Mouse (Mus musculus): ENCODE data around the gene Ankrd44.

Gene Ankrd44

DNA sequence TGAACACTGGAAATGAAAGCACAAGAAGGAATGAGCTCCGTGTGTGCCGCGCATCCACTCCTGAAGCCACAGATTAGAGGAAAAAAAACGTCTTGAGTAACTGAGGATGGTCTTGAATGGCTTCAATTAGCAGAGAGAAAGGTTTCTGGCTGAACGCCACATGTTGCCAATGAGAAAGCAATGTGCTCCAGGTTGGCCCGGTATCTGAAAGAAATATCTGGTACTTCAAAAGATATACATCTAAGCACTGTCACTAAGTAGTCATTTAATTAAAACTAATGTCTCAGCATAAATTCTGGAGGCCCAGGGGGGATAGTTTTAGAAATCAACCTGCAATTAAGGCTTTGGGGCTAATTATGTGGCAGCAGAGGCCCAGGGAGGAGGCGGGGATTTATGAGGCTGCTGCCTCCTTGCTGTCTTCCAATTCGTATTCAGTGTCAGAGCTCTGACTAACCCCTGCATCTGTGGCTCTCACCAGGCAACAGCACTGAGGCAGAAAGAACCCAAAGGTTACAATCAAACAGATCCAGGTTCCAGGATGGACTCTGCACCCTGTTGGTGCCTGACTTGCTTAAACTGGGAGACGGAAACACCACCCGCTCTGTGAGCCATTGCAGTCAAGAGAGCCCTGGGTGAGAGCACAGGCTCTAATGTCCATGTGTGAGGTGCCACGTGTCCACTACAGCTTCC is 72.7 kb downstream of the Ankrd44 start:
- in situ Hi-C loops (cut with MseI, MboI): no loop called here

DNA sequence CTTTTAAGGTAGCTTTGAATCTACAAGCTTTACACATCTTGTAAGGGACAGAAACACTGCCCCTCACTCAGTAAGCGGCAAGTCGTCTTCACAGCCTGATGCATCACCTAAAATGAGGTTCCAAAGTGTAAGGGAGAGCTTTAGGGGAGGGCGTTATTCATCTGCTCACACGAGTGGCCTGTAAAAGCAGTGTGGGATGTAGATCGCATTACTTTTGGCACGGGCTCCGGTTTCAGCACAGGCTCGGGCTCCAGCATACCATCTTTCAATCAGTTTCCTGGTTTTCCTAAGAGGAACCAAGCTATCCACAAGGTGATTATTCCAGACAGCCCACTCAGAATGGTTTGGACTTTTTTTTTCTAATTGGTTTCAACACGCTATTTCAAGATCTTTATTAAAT is 74.6 kb downstream of the Ankrd44 start:
- in situ Hi-C loops (cut with MseI, MboI): no loop called here

DNA sequence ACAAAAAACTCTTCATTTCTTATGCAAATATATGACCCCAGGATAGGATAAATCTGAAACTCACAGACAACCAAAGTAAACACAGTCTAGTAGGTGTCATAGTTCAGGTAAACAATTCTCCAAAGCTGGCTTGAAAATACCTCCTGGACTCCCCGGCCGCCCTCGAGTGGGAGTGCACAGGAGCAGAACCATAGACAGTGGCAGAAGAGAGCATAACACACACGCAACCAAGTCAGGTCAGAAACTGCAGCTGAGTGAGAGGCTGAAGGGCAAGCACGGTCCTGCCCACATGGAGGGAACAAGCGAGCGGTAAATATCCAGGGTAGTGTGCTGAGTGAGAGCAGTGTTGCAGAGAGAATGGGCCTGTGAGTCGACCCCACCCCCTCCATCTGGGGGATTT is 76.1 kb downstream of the Ankrd44 start:
- in situ Hi-C loops (cut with MseI, MboI): no loop called here

- in situ Hi-C loops (cut with MseI, MboI): no loop called here
Observed at GRCm38 (mm10) chr1:54847238-54847637, 78.9 kb downstream of the Ankrd44 start.

- in situ Hi-C loops (cut with MseI, MboI): no loop called here
Observed at GRCm38 (mm10) chr1:54846346-54847000, 79.7 kb downstream of the Ankrd44 start.

- in situ Hi-C loops (cut with MseI, MboI): no loop called here
Observed at GRCm38 (mm10) chr1:54844361-54844760, 81.8 kb downstream of the Ankrd44 start.

- in situ Hi-C loops (cut with MseI, MboI): no loop called here
Observed at GRCm38 (mm10) chr1:54842765-54843461, 83.3 kb downstream of the Ankrd44 start.

DNA sequence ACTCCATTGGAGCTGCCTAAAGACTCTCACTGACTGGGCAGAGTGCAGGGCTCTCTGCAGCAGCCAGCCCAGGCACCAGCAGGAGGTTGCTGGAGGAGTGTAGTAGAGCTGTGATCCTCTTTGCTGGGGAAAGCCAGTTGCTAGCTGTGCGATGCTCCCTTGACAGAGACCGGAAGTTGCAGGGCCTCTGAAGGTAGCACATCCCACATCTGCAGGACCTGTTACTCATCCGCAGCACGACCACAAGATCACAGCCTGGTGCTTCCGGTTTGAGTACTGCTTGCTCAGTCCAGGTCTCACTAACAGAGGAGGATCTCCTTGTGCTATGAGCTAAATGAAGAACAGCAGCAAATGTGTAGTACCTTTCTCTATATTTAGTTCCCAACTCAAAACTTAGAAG is 84.4 kb downstream of the Ankrd44 start:
- in situ Hi-C loops (cut with MseI, MboI): no loop called here

- in situ Hi-C loops (cut with MseI, MboI): no loop called here
Observed at GRCm38 (mm10) chr1:54840040-54840439, 86.1 kb downstream of the Ankrd44 start.

DNA sequence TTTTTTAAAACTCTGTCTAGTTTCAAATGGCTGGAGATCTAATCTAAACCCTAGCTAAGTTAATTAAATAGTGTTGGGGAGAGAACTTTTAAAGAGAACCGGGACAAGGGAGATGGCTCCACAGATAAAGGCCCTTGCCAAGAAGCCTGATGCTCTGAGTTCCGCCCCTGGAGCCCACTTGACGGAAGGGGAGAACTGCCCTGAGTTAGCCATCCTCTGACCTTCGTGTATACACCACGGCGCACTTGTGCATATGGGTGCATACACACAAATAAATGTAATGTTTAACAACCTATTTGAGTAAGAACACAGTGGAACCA is 87.7 kb downstream of the Ankrd44 start:
- in situ Hi-C loops (cut with MseI, MboI): loop anchor here in 1 of 2 experiments (5.0 kb wide), 1 partner anchor 134 kb away; no protein-coding TSS in a partner anchor

DNA sequence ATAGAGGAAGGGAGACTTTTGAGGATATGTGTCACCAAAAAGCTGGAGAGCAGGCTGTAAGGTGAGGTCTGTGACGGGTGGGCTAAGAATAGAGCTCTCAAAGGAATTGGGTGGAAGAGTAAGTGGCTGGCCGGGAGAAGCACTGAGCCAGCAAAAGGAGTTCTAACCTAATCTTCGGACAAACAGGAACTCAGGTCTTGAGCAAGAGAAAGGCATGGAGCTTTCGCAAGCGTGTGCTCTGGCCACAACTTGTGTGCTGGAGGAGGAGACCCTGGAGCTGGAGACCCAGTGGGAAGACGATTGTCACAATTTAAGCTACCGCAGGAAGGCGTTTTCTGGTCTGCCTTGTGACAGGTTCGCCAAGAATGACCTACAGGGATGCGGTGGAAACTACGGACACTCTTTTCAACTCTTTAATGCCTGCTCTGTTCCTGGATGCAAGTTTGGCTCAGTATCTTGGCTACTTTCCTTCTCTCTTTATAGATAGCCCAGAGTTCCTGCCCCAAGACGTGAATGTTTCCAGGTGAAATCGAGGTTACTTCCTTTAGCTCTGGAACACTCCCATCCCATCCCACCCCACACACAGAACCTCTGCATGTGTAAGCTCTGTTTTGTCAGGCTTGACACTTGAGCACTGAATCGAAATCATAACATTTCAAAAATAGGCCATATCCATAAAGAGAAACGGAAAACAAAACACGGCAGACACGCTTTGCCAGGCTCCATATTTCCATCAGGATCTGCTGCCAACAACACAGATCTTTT is 88.3 kb downstream of the Ankrd44 start:
- in situ Hi-C loops (cut with MseI, MboI): loop anchor here in 1 of 2 experiments (5.0 kb wide), 1 partner anchor 134 kb away; no protein-coding TSS in a partner anchor

DNA sequence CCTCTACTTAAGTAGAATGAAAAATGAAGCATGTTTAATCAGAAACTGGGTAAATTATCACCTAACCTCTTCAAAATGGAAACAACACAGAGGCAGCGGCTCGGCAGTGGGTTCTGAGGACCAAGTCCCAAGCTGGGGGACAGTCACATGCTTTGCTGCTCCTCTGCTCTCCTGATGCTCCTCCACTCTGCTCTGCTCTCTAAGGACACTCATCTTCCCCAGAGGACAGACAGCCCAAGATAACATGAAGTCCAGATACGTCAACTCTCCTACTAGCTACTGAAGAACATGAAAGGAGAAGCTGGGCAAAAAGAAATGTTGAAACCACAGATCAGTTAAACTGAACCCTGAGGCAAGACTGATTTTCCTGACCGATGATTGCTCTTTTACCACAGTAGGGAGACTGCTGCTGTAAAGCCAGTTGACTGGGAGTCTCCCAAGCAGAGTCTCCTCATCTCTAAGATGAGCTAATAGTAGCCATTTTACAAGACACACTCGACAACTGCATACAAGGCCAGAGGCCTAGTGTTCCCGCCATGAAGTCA is 90.5 kb downstream of the Ankrd44 start:
- in situ Hi-C loops (cut with MseI, MboI): loop anchor here in 1 of 2 experiments (5.0 kb wide), 1 partner anchor 137 kb away; no protein-coding TSS in a partner anchor

- in situ Hi-C loops (cut with MseI, MboI): no loop called here
Observed at GRCm38 (mm10) chr1:54833221-54833620, 93.0 kb downstream of the Ankrd44 start.

DNA sequence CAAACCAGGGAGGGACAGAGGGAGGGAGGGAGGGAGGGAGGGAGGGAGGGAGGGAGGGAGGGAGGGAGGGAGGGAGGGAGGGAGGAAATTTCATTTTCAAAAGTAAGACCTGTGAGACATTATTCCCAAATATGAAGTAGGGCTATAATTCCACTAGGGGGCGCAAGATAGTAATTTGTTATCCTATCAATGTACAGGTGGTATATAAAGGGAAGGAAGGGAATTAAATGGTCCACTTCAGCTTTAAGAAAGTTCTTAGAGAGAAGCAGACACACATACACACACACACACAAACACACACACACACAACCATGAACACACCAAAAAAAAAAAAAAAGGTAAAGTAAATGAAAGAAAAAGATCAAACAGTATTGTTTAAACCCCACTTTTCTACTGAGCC is 93.4 kb downstream of the Ankrd44 start:
- in situ Hi-C loops (cut with MseI, MboI): no loop called here

DNA sequence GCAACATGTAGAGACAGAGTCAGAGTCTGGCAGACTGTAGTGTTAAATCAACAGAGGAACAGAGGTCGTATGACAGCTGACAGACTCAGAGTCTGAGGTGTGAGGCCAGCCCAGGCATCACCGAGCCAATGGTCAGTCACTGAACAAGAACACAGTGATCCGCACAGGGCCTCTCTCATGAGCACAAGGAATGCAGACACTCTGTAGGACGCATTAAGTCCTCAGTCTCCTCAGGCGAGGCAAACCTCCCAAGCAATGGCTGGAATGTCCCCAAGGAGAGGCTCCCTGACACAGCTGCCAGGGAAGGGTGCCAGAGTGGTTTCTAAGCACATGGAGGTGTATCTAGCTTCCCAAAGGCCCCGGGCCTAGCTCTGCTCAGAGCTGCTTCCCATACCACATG is 96.0 kb downstream of the Ankrd44 start:
- in situ Hi-C loops (cut with MseI, MboI): no loop called here

DNA sequence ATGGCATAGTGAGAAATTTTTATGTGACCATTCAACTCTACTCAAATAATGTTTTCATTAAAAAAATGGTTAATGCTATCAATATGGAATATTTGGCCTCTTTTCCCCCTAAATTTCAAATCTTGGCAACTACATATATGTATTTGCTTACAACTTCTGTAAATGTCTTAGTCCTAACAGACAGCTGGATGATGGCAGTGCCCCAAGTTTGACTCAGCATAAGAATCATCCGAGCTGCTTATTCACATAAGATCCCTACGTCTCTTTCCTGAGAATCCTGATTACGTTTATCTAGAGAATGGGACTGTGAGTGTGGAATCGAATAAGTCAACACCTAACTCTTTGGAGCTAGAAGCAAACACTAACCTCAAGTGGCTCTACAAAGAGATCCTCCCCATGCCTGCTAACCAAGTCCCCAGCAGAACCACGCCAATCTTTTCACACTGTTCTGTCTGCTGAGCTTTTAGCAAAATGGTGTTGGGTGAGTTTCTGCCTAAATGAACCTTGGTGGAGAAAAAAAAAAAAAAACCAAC is 96.4 kb downstream of the Ankrd44 start:
- in situ Hi-C loops (cut with MseI, MboI): no loop called here

GRCm38 (mm10) chr1:54827827-54828226 is 98.4 kb downstream of the Ankrd44 start:
- in situ Hi-C loops (cut with MseI, MboI): no loop called here

GRCm38 (mm10) chr1:54827351-54827750 is 98.8 kb downstream of the Ankrd44 start:
- in situ Hi-C loops (cut with MseI, MboI): no loop called here

DNA sequence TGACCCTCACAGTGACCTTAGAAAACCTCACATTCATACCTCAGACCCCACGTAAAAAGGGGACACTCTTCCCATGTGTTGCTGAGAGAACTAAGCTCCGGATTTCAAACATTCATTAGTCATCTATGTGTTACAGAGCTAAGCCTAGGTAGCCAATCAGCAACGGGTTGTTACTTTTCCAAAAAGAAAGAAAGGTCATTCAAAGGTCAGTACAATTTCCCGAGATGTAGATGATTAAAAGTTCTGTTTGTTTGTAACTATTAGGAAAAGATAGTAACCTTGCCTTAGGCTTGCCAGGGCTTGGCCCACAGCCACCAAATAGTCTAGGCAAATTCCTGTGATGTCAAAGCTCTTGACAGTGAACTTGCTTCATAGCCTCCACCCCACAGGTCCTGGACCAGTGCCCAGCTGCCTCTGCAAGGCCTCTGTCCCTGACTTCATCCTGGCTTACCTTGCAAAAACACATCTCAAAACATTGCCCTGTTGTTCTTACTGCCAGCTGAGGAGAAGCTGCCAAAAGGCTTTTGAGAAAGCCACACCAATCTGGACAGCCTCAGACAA is 99.7 kb downstream of the Ankrd44 start:
- in situ Hi-C loops (cut with MseI, MboI): no loop called here

DNA sequence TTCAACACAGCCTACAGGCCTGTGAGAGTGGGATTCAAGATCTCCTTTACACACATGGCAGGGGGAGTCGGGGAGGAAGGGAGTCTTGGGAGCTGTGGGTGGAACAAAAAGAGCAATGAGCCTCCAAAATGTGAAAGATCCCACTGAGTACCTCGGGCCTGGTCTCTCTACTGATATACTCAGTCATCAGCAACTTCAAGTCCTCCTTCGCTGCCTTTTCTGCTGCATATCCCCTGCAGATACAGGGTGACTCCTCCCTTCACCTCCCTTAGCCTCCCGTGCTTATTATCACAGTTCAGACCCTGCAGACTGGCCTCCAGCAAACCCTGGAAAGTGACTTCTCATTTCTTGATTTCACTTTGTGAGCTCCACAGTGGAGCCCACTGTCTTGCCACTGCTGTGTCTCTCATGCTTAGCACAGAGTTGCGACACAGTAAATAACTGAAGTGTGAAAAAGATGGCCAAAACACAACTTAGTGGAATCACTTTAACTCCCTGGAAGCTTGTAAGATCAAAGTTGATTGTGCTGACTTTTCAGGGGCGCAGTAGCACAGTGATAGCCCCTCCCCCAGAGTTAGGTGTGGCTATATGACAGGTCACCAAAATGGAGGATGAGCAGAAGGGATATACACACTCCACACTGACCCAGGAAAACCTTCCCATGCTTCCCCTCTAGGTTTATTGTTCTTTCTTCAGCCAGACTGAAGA is 100.3 kb downstream of the Ankrd44 start:
- in situ Hi-C loops (cut with MseI, MboI): no loop called here

All from mouse trophoblast stem cell (cell line).